Mouse (Mus musculus) kidney, embryonic 15.5 days (tissue): ENCODE results near the gene Gmppa. TPM values are rescaled to one million over a fixed set of nuclear protein-coding genes. Genes with fewer than 3 reads are reported as not detected.

Experiments used
- ATAC-seq: fragments of 200-750 bp; cut with Nextera tagmentation; replicated peaks from 2 replicates; pipeline ENCODE4 v1.8.0; 2017; ENCODE audit warnings: moderate TSS enrichment; ENCODE audit not compliant: low FRiP score
- H3K27ac ChIP-seq: fragments of 300-500 bp; sonication (generic); 2 replicates; pipeline ENCODE4 v1.5.1; 2015; ENCODE audit warnings: mild to moderate bottlenecking, inconsistent platforms
- H3K27me3 ChIP-seq: fragments of 300-500 bp; sonication (generic); 2 replicates; pipeline ENCODE4 v1.6.1; 2015; ENCODE audit warnings: inconsistent platforms
- H3K36me3 ChIP-seq: fragments of 300-500 bp; sonication (generic); 2 replicates; pipeline ENCODE4 v1.6.1; 2015; ENCODE audit warnings: inconsistent platforms
- H3K4me1 ChIP-seq: fragments of 300-500 bp; sonication (generic); 2 replicates; pipeline ENCODE4 v1.6.1; 2015; ENCODE audit warnings: inconsistent platforms
- H3K4me2 ChIP-seq: fragments of 300-500 bp; sonication (generic); 2 replicates; pipeline ENCODE4 v1.6.1; 2015; ENCODE audit warnings: moderate library complexity, mild to moderate bottlenecking, inconsistent platforms
- H3K4me3 ChIP-seq: fragments of 300-500 bp; sonication (generic); replicated peaks from 2 replicates; pipeline ENCODE4 v1.5.1; 2015; ENCODE audit warnings: mild to moderate bottlenecking, inconsistent platforms
- H3K9ac ChIP-seq: fragments of 300-500 bp; sonication (generic); 2 replicates; pipeline ENCODE4 v1.6.1; 2015; ENCODE audit warnings: mild to moderate bottlenecking, inconsistent platforms
- H3K9me3 ChIP-seq: fragments of 300-500 bp; sonication (generic); replicated peaks from 2 replicates; pipeline ENCODE4 v1.6.1; 2016; ENCODE audit warnings: inconsistent platforms
- WGBS: fragments of 180-500 bp; shearing (Covaris S2); methylation state at CpG from one replicate; pipeline ENCODE4 v1.1.7; 2015; ENCODE audit warnings: mixed read lengths; 5-methylcytosine and 5-hydroxymethylcytosine counted together
- polyA plus RNA-seq: library from polyadenylated mRNA; unstranded; fragments of >200 nt; fragmentation: Nextera tagmentation; extraction: Ambion mirVana; gene quantifications from 2 replicates; pipeline ENCODE4 v1.2.1, GENCODE M21; 2015

Gmppa gene
- polyA plus RNA-seq, 1 experiment from 2014 or later, result 78.7 TPM

DNA sequence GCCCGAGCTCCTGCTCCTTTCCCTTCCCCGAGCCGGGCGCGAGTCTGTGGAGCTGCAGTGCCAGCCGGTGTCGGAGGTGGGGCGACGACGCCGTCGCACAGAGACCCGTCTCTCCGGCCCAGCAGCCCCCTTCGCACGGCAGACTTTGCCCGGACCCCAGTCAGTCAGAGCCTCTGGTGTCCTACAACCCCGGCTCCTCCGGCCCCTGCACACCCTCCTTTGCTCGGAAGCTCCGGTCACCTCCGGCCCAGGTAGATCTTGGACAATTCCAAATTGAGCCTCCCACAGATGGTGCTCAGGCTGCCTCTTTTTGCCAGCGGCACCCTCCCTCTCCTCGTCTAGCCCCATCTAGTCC is 43.9 kb downstream of the Gmppa start:
- Histone ChIP-seq H3K9ac (no peak overlapping the region), H3K4me3 (peak overlapping the region; percentile 82), H3K4me2 (peak overlapping the region; percentile 90), H3K27ac (no peak overlapping the region), H3K4me1 (peaks cover 40% of the 10 kb centered on the region), H3K9me3 (no peaks in the 10 kb centered on the region), H3K36me3 (peaks cover 24% of the 10 kb centered on the region), H3K27me3 (peaks cover 78% of the 10 kb centered on the region)
- no peak for ATAC-seq
- 1% methylated on average over 21 of the region's 24 CpGs for WGBS

DNA sequence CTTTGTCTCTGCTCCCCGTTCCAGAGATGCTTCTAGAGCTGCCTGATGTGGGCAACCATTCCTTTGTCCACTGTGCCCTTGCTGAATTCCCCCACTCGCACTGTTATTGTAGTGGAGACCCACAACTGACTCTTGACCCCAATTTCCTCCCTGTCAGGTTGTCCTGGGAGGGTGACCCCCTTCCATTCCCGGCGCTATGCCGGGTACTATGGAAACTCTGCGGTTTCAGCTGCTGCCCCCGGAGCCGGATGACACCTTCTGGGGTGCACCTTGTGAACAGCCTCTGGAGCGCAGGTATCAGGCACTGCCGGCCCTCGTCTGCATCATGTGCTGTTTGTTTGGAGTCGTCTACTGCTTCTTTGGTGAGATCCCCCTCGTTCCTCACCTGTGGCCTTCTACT is 44.3 kb downstream of the Gmppa start:
- Histone ChIP-seq H3K36me3 (peaks cover 20% of the 10 kb centered on the region), H3K4me2 (peak overlapping the region; percentile 90), H3K27ac (no peak overlapping the region), H3K9me3 (no peaks in the 10 kb centered on the region), H3K4me1 (peaks cover 40% of the 10 kb centered on the region), H3K27me3 (peaks cover 78% of the 10 kb centered on the region), H3K4me3 (peak overlapping the region; percentile 82), H3K9ac (no peak overlapping the region)
- 13% methylated on average over 13 of the region's 13 CpGs for WGBS
- ATAC-seq, result no peak

DNA sequence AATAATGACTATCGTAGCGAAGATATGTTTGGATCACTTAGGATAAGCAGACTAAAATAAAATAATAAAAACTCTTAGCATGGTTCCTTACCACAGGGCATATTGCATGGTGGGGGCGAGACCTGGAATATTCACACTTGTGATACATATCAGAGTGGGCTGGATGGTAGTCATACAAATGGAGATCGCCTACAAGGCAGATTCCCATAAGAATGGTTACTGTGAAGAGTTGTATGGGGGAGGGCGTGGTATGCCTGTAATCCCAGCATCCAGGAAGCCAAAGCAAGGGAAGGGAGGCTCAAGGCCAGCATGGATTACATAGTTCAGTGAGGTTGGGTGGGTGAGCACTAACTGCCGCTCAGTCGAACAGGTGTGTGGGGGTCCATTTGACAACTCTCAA is 45.0 kb downstream of the Gmppa start:
- Histone ChIP-seq H3K27me3 (peaks cover 78% of the 10 kb centered on the region), H3K36me3 (peaks cover 13% of the 10 kb centered on the region), H3K4me3 (no peak overlapping the region), H3K4me1 (peaks cover 40% of the 10 kb centered on the region), H3K9me3 (no peaks in the 10 kb centered on the region), H3K9ac (no peak overlapping the region), H3K4me2 (no peak overlapping the region), H3K27ac (no peak overlapping the region)
- no peak for ATAC-seq
- WGBS, result 83% methylated on average over 7 of the region's 7 CpGs

DNA sequence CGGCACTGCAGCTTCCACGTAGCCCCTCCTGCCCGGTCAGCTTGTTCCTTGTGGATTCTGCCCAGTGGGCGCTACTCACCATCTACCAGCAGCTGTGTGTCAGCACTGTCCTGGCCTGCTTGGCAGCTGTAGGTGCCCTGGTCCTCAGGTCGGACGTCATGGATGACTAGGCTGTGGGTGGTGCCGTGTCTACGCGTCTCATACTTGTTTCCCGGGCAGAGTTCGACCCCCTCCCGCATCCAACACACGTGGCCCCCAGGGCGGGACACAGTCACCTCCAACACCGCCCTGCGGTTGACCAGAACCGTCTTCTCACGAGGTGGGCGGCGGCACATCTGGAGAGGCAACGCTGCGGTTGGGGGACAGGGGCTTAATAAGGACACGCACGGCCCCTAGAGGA is 50.8 kb downstream of the Gmppa start:
- Histone ChIP-seq H3K27ac (no peak overlapping the region), H3K9me3 (no peaks in the 10 kb centered on the region), H3K36me3 (peaks cover 28% of the 10 kb centered on the region), H3K9ac (no peak overlapping the region), H3K27me3 (peaks cover 80% of the 10 kb centered on the region), H3K4me2 (peak overlapping the region; percentile 89), H3K4me1 (peaks cover 38% of the 10 kb centered on the region), H3K4me3 (peak overlapping the region; percentile 58)
- 11% methylated on average over 24 of the region's 24 CpGs for WGBS
- ATAC-seq, result no peak

DNA sequence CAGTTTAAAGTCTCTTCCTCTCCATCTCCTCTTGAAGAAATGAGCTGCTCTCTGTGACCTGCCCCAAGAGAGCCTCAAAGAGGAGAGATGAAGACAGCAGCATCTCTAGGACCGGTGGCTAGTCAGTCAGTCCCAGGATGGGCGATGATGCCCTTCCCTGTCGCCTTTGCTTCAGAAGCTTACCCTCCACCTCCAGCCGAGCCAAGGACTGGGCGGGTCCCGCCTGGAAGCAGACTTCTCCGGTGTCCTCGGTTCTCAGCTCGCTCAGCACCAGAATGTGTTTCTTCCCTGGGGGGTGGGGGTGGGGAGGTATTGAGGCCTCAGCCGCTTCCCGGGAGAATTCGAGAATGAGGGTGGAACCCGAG is 51.3 kb downstream of the Gmppa start:
- Histone ChIP-seq H3K4me1 (peaks cover 38% of the 10 kb centered on the region), H3K27ac (no peak overlapping the region), H3K9ac (0 out of 2 replicates have a peak overlapping the region, but pooled peaks have one; percentile 34), H3K4me3 (peak overlapping the region; percentile 58), H3K4me2 (peak overlapping the region; percentile 89), H3K9me3 (no peaks in the 10 kb centered on the region), H3K27me3 (peaks cover 76% of the 10 kb centered on the region), H3K36me3 (peaks cover 32% of the 10 kb centered on the region)
- WGBS, result 1% methylated on average over 13 of the region's 13 CpGs
- ATAC-seq, result peak; percentile 12

DNA sequence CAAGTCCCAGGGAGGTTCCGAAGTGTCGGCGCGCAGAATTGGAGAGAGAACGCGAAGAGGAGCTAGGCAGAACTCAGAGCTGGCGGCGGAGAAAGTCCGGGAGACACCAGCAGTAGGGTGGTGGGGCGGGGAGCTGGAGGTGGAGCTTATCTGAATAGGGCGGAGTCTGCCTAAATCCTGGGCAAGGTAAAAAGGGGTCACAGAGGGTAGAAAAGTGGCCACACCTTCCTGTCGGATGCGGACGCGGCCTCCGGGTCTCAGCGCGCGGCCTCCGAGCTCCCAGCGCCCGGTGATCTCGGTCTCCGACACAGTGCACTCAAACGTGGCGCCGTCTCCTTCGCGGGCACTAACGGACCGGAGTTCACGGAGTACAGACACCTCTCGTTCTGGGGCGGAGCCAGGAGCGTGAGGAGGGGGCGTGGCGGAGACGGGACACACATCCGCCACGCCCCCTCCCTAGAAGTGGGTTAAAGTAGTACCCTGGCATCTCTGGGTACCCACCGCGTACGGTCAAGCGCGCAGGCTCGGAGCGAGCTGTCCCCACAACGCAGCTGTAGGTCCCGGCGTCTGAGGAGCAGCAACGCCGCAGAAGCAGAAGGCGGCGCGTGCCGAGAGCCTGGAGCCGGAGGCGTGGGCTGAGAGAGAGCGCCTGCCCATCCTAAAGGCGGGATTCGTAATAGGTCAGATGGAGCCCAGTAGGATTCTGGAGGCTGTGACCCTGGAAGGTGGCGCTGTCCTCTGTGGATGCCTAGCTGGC is 51.9 kb downstream of the Gmppa start:
- H3K36me3 ChIP-seq, result peaks cover 37% of the 10 kb centered on the region
- no peak overlapping the region for H3K27ac ChIP-seq
- under 1% methylated on average over 62 of the region's 62 CpGs for WGBS
- peak overlapping the region; percentile 58 for H3K4me3 ChIP-seq
- H3K9me3 ChIP-seq, result no peaks in the 10 kb centered on the region
- ATAC-seq, result peak; percentile 69
- peaks cover 35% of the 10 kb centered on the region for H3K4me1 ChIP-seq
- H3K9ac ChIP-seq, result peak overlapping the region; percentile 34; the same call in 1 of the 2 replicates
- peaks cover 73% of the 10 kb centered on the region for H3K27me3 ChIP-seq
- H3K4me2 ChIP-seq, result peak overlapping the region; percentile 89

DNA sequence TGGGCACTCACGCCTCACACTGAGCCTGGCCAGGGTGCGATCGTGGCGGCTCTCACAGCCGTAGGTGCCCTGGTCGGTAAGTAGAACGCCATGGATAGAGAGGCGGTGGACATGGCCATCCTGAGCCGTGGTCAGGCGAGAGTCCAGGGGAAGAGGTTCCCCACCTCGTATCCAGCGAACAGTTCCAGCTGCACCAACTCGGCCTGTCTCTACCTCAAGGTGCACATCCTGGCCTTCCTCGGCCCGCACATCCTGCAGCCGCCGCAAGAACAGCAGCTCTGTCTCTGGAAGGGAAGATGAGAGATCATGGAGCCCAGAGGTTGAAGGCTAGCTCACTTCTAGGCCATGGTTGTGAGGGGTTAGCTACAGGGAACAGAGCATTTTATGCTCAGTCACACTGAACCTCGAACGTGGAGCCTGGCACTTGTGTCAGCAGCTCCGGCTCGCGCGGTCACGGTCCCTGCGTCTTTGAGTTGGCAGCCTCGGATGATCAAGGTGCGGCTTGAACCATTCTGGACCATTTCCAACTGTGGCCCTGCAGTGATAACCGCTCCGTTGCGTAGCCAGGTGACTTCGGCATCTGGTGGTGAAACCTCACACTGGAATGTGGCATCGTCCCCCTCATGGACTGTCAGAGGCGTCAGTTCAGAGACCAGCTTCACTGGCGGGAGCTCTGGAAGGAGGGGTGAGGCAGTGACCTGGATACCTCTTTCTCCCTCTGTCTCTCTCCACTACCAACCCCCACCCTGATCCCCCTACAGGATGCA is 55.2 kb downstream of the Gmppa start:
- no peak overlapping the region for H3K27ac ChIP-seq
- 89% methylated on average over 34 of the region's 34 CpGs for WGBS

DNA sequence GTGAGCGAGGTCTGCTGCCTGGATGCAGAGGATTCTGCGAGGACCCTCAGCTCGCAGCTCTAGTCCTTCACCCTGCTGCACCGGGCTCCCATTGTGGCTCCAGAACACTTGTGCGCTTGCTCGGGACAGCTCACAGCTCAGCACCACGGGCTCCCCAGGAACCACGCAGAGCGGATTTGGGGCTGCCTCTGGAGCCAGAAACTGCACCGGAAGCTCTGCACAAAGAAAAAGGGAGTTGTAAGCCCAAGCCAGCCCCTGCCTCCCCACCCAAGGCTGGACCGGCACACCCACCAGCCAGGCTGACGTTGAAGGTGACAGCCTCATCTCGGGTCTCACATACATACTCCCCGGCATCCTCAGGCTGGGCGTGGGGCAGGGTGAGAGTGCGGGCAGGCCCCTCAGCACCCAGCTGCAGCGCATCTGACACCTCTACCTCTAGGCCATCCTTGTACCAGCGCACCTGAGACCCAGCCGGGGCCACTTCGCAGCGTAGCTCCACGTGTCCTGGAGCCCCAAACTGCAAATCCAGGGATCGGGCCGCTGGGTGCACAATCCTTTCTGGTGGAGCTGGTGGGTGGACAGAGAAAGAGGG is 56.9 kb downstream of the Gmppa start:
- H3K9me3 ChIP-seq, result no peaks in the 10 kb centered on the region
- ATAC-seq, result no peak
- 68% methylated on average over 24 of the region's 24 CpGs for WGBS

More for the DNA sequence above, 55.2 kb downstream of the Gmppa start:
- peaks cover 55% of the 10 kb centered on the region for H3K36me3 ChIP-seq
- no peak for ATAC-seq
- H3K9ac ChIP-seq, result no peak overlapping the region
- H3K9me3 ChIP-seq, result no peaks in the 10 kb centered on the region
- H3K4me3 ChIP-seq, result no peak overlapping the region
- peaks cover 43% of the 10 kb centered on the region for H3K27me3 ChIP-seq
- peaks cover 38% of the 10 kb centered on the region for H3K4me1 ChIP-seq
- no peak overlapping the region for H3K4me2 ChIP-seq

More for the DNA sequence above, 56.9 kb downstream of the Gmppa start:
- peaks cover 27% of the 10 kb centered on the region for H3K27me3 ChIP-seq
- no peak overlapping the region for H3K27ac ChIP-seq
- H3K9ac ChIP-seq, result no peak overlapping the region
- no peak overlapping the region for H3K4me3 ChIP-seq
- H3K4me2 ChIP-seq, result no peak overlapping the region
- peaks cover 30% of the 10 kb centered on the region for H3K4me1 ChIP-seq
- H3K36me3 ChIP-seq, result peaks cover 72% of the 10 kb centered on the region

Other genes with a start within 250 kb of the Gmppa start
- gene Ankzf1, start 243.8 kb upstream of the Gmppa start, polyA plus RNA-seq, result 24.9 and 26.8 TPM in 2 replicates
- gene Atg9a, start 243.7 kb upstream of the Gmppa start, polyA plus RNA-seq, result 29.3 and 33.3 TPM in 2 replicates
- 44.9 and 45.8 TPM in 2 replicates for gene Glb1l, start 225.1 kb upstream of the Gmppa start, polyA plus RNA-seq
- 142 and 148 TPM in 2 replicates for gene Stk16, start 225.1 kb upstream of the Gmppa start, polyA plus RNA-seq
- 63.8 and 64.3 TPM in 2 replicates for gene Tuba4a, start 216.1 kb upstream of the Gmppa start, polyA plus RNA-seq
- not detected in 2 replicates for gene A630095N17Rik, start 203.8 kb upstream of the Gmppa start, polyA plus RNA-seq
- gene Dnajb2, start 199.5 kb upstream of the Gmppa start, polyA plus RNA-seq, result 33.8 and 38.6 TPM in 2 replicates
- gene Ptprn, start 171.4 kb upstream of the Gmppa start, polyA plus RNA-seq, result 0.48 and 2.3 TPM in 2 replicates
- 1.5 and 10.1 TPM in 2 replicates for gene Resp18, start 157.5 kb upstream of the Gmppa start, polyA plus RNA-seq
- 136 and 153 TPM in 2 replicates for gene Dnpep, start 117.9 kb upstream of the Gmppa start, polyA plus RNA-seq
- gene Des, start 75.6 kb upstream of the Gmppa start, polyA plus RNA-seq, result 53.5 and 53.9 TPM in 2 replicates
- gene Speg, start 60.6 kb upstream of the Gmppa start, polyA plus RNA-seq, result 45.1 and 53.9 TPM in 2 replicates
- 1.5 and 2.1 TPM in 2 replicates for gene Asic4, start 14.5 kb downstream of the Gmppa start, polyA plus RNA-seq
- 35.5 and 40.6 TPM in 2 replicates for gene Chpf, start 43.4 kb downstream of the Gmppa start, polyA plus RNA-seq
- 0.63 and 1.2 TPM in 2 replicates for gene Tmem198, start 43.6 kb downstream of the Gmppa start, polyA plus RNA-seq
- gene Obsl1, start 70.5 kb downstream of the Gmppa start, polyA plus RNA-seq, result 67.2 and 80.1 TPM in 2 replicates
- 6.0 and 11.2 TPM in 2 replicates for gene Inha, start 71.1 kb downstream of the Gmppa start, polyA plus RNA-seq
- gene Stk11ip, start 85.6 kb downstream of the Gmppa start, polyA plus RNA-seq, result 25.1 and 26.5 TPM in 2 replicates
- gene Slc4a3, start 110.3 kb downstream of the Gmppa start, polyA plus RNA-seq, result 20.9 and 22.5 TPM in 2 replicates